Mouse (Mus musculus) midbrain, postnatal 0 days (tissue): Measurements from ENCODE around the gene Abl2. TPM values are rescaled to one million over a fixed set of nuclear protein-coding genes. Genes with fewer than 3 reads are reported as not detected.

Experiments
- ATAC-seq: fragments of 200-750 bp; cut with Nextera tagmentation; 2 replicates; pipeline ENCODE4 v1.8.0; 2017; ENCODE audit warnings: moderate number of reproducible peaks, mild to moderate bottlenecking, moderate TSS enrichment, moderate library complexity; ENCODE audit not compliant: low FRiP score
- DNase-seq: peaks from one replicate; pipeline ENCODE4 v3.0.0-alpha.2; 2015; ENCODE audit warnings: low spot score
- H3K27ac ChIP-seq: fragments of 300-500 bp; sonication (generic); 2 replicates; pipeline ENCODE4 v1.5.1; 2014; ENCODE audit warnings: low read depth, mild to moderate bottlenecking, low read length, mixed read lengths
- H3K27me3 ChIP-seq: fragments of 300-500 bp; sonication (generic); 2 replicates; pipeline ENCODE4 v1.6.1; 2014; ENCODE audit warnings: low read length, control low read depth, mixed read lengths; ENCODE audit not compliant: insufficient read depth
- H3K36me3 ChIP-seq: fragments of 300-500 bp; sonication (generic); 2 replicates; pipeline ENCODE4 v1.6.1; 2014; ENCODE audit warnings: low read length, control low read depth, mixed read lengths; ENCODE audit not compliant: insufficient read depth
- H3K4me1 ChIP-seq: fragments of 300-500 bp; sonication (generic); 2 replicates; pipeline ENCODE4 v1.6.1; 2014; ENCODE audit warnings: mild to moderate bottlenecking, control low read depth, antibody characterized with exemption, low read length, mixed read lengths; ENCODE audit not compliant: insufficient read depth
- H3K4me2 ChIP-seq: fragments of 300-500 bp; sonication (generic); 2 replicates; pipeline ENCODE4 v1.6.1; 2014; ENCODE audit warnings: low read depth, mild to moderate bottlenecking, low read length, mixed read lengths; ENCODE audit not compliant: poor library complexity, severe bottlenecking
- H3K4me3 ChIP-seq: fragments of 300-500 bp; sonication (generic); 2 replicates; pipeline ENCODE4 v1.5.1; 2014; ENCODE audit warnings: low read depth, mild to moderate bottlenecking, low read length, moderate library complexity
- H3K9ac ChIP-seq: fragments of 300-500 bp; sonication (generic); replicated peaks from 2 replicates; pipeline ENCODE4 v1.6.1; 2014; ENCODE audit warnings: mild to moderate bottlenecking, low read length, moderate library complexity, mixed read lengths; ENCODE audit not compliant: poor library complexity, severe bottlenecking
- H3K9me3 ChIP-seq: fragments of 300-500 bp; sonication (generic); 2 replicates; pipeline ENCODE4 v1.6.1; 2016; ENCODE audit warnings: low read length, control low read depth
- CTCF ChIP-seq: IDR thresholded peaks from 2 replicates; pipeline ENCODE4 v1.5.1; 2016; ENCODE audit warnings: antibody characterized with exemption, mild to moderate bottlenecking
- WGBS: fragments of 180-500 bp; shearing (Covaris S2); extraction: QIAGEN DNeasy Blood & Tissue Kit; methylation state at CpG from one replicate; pipeline ENCODE4 v1.1.7; 2014; 5-methylcytosine and 5-hydroxymethylcytosine counted together
- polyA plus RNA-seq: library from polyadenylated mRNA; unstranded; fragments of >200 nt; fragmentation: Nextera tagmentation; extraction: Ambion mirVana; gene quantifications from 2 replicates; pipeline ENCODE4 v1.2.1, GENCODE M21; 2015
- total RNA-seq: library from RNA; depleted of rRNA; stranded (reverse); fragments of >200 nt; gene quantifications from 2 replicates; pipeline ENCODE4 v1.2.3, GENCODE M21; 2014

The Abl2 gene
- total and polyA plus RNA-seq, 2 experiments from 2014 or later = 4.7 to 25.9 TPM

DNA sequence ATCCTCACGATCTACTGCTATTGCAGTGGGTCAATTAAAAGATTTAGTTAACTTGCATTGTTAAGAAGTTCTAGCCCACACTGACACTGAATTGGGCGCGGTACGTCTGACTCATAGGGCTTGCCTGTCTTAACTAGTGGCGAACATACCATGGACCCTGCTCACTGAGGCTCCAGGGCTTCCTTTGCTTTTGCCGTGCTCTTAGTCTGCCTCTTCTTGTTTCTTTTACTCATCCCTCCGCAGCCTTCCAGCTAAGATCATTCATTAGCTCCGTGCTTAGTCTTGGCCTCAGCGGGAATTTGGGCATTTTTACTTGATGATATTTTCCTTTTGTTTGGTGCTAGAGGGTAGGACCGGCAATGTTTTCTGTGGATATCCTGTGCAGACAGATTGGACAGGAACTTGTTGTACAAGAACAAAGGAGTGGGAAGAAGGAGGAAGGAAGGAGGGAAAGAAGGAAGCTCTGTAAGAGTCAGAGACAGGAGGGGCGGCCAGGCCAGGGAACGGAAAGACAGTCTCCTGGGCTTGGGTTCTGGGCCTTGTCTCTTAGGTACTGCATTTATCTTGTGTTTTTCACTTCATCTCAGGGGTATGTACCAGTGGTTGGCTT, 58.5 kb downstream of the Abl2 start:
- Histone ChIP-seq H3K4me3 (no peak overlapping the region), H3K4me1 (peaks cover 7% of the 10 kb centered on the region; the same call in 1 of the 2 replicates), H3K27me3 (no peaks in the 10 kb centered on the region), H3K36me3 (no peaks in the 10 kb centered on the region), H3K9ac (no peak overlapping the region), H3K9me3 (no peaks in the 10 kb centered on the region), H3K27ac (no peak overlapping the region), H3K4me2 (no peak overlapping the region)
- no peak for TF ChIP-seq CTCF
- ATAC-seq (no peak), DNase-seq (no peak)
- 38% methylated on average over 12 of the region's 12 CpGs for WGBS

- H3K4me2 ChIP-seq = no peak overlapping the region
- H3K4me1 ChIP-seq = peaks cover 7% of the 10 kb centered on the region; the same call in 1 of the 2 replicates
- ATAC-seq = no peak
- H3K9me3 ChIP-seq = no peaks in the 10 kb centered on the region
- TF ChIP-seq CTCF = no peak
- 58% methylated on average over 4 of the region's 4 CpGs for WGBS
- no peak for DNase-seq
- no peak overlapping the region for H3K27ac ChIP-seq
- H3K9ac ChIP-seq = no peak overlapping the region
- H3K27me3 ChIP-seq = no peaks in the 10 kb centered on the region
- no peaks in the 10 kb centered on the region for H3K36me3 ChIP-seq
- H3K4me3 ChIP-seq = no peak overlapping the region
Measured at GRCm38 (mm10) chr1:156617811-156618210, 59.2 kb downstream of the Abl2 start.

DNA sequence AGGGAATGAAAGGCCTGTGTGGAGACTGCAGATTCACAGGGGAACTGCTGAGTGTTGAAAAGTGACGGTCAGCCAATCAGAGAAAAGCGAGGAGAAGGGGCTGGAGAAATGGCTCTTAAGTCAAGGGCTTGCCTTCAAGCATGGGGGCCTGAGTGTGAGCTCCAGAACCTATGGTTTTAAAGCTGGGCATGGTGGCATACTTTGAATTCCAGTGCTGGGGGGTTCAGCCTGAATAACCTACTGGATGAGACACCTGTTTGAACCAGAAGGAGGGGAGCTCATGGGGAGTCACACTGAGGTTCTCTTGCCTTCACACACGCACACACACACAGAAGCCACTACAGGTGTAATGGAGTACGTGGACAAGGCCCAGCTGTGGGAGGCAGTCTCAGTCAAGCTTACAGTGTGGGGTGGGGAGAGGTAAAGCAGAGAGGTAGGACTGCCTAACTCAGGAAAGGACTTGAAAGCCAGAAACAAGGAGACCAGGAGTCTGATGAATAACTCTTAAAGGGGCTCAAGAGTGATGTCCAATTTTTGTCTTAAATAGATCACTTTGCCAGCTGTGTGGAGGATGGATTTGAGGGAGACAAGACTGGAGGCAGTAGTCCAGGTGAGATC, 61.8 kb downstream of the Abl2 start:
- no peak overlapping the region for H3K9ac ChIP-seq
- no peak overlapping the region for H3K4me3 ChIP-seq
- DNase-seq = no peak
- H3K27me3 ChIP-seq = no peaks in the 10 kb centered on the region
- ATAC-seq = no peak
- no peak for TF ChIP-seq CTCF
- no peaks in the 10 kb centered on the region for H3K4me1 ChIP-seq
- H3K4me2 ChIP-seq = no peak overlapping the region
- H3K36me3 ChIP-seq = no peaks in the 10 kb centered on the region
- WGBS = 79% methylated on average over 4 of the region's 4 CpGs
- H3K27ac ChIP-seq = no peak overlapping the region
- H3K9me3 ChIP-seq = no peaks in the 10 kb centered on the region

GRCm38 (mm10) chr1:156620951-156621350, 62.4 kb downstream of the Abl2 start:
- DNase-seq (no peak), ATAC-seq (no peak)
- Histone ChIP-seq H3K9me3 (no peaks in the 10 kb centered on the region), H3K4me3 (no peak overlapping the region), H3K36me3 (no peaks in the 10 kb centered on the region), H3K27ac (no peak overlapping the region), H3K4me2 (no peak overlapping the region), H3K9ac (no peak overlapping the region), H3K27me3 (no peaks in the 10 kb centered on the region), H3K4me1 (no peaks in the 10 kb centered on the region)
- 80% methylated on average over 3 of the region's 3 CpGs for WGBS
- TF ChIP-seq CTCF = no peak

DNA sequence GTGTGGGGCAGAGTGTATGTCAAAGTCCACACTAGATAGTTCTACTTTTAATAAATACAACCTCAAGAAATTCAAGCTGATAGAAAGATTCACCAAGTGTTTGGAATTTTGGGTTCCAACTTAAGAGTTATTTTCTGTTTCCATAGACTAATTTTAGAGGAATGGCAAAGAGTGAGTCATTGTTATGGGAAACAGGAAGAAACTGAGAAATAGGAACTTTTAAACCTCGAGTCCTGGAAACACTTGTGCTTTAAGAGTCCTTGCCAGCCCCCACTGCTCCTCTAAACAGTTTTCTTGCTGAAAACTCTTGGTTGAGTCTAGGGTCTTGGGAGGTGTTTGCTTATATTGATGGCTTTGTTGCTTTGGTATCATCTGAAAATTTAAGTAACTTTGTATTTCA, 65.6 kb downstream of the Abl2 start:
- ATAC-seq (no peak), DNase-seq (no peak)
- Histone ChIP-seq H3K36me3 (no peaks in the 10 kb centered on the region), H3K4me1 (no peaks in the 10 kb centered on the region), H3K27ac (no peak overlapping the region), H3K4me3 (no peak overlapping the region), H3K9ac (no peak overlapping the region), H3K27me3 (no peaks in the 10 kb centered on the region), H3K4me2 (no peak overlapping the region), H3K9me3 (no peaks in the 10 kb centered on the region)
- 77% methylated on average over 1 of the region's 1 CpGs for WGBS
- no peak for TF ChIP-seq CTCF

DNA sequence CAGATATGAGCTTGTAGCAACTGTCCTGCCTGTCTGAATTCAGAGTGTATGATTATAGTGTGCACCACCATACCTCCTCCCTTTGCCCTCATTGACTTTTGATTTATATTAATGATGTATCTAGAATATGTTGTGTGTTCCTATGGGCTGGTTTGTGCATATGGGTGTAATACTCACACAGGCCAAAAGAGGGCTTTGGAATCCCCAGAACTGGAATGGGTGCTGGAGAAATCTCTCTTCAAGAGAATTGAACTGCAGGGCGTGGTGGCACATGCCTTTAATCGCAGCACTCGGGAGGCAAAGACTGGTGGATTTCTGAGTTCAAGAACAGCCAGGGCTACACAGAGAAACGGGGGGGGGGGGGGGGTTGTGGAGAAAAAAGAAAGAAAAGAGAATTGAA, 68.1 kb downstream of the Abl2 start:
- H3K4me3 ChIP-seq = no peak overlapping the region
- peak; percentile 49 for TF ChIP-seq CTCF
- no peaks in the 10 kb centered on the region for H3K27me3 ChIP-seq
- H3K9ac ChIP-seq = no peak overlapping the region
- H3K9me3 ChIP-seq = no peaks in the 10 kb centered on the region
- peaks cover 11% of the 10 kb centered on the region for H3K36me3 ChIP-seq
- no peaks in the 10 kb centered on the region for H3K4me1 ChIP-seq
- 79% methylated on average over 4 of the region's 4 CpGs for WGBS
- no peak overlapping the region for H3K4me2 ChIP-seq
- no peak overlapping the region for H3K27ac ChIP-seq
- ATAC-seq (no peak), DNase-seq (peak; percentile 28)
